Mouse (Mus musculus): ENCODE data around the gene Rprml. TPM values are rescaled to one million over a fixed set of nuclear protein-coding genes. Genes with fewer than 3 reads are reported as not detected.

Gene Rprml
- total RNA-seq, 2 experiments from 2014 or later, result 51.6 to 64.6 TPM

Other genes with a start within 250 kb of the Rprml start
- gene Plekhm1, start 236.9 kb upstream of the Rprml start, total RNA-seq (2021), result 10 to 100 TPM; 13.8 to 14.8 TPM
- gene Lrrc37a, start 145.0 kb upstream of the Rprml start, total RNA-seq (2021), result not detected
- gene Gm884, start 28.4 kb upstream of the Rprml start, total RNA-seq (2021), result not detected
- not detected for gene Lyzl6, start 10.7 kb upstream of the Rprml start, total RNA-seq (2021)
- 10 to 100 TPM; 74.3 to 84.6 TPM for gene Gosr2, start 48.3 kb downstream of the Rprml start, total RNA-seq (2021)
- gene Wnt9b, start 100.3 kb downstream of the Rprml start, total RNA-seq (2021), result not detected
- 1 to 10 TPM; 2.5 to 2.8 TPM for gene Wnt3, start 124.6 kb downstream of the Rprml start, total RNA-seq (2021)

All from left cerebral cortex, postnatal 4 days (tissue).